Mouse (Mus musculus): ENCODE results near the gene Runx2. TPM values are rescaled to one million over a fixed set of nuclear protein-coding genes. Genes with fewer than 3 reads are reported as not detected.

The Runx2 gene
- polyA plus RNA-seq, 1 experiment from 2014 or later, result 4.0 TPM

GRCm38 (mm10) chr17:44610828-44611227 lies 203.8 kb downstream of the Runx2 start:
- H3K27me3 ChIP-seq (ENCODE audit: insufficient read depth, low read length), result no peaks in the 10 kb centered on the region
- 62% methylated on average over 6 of the region's 6 CpGs for WGBS
- no peak overlapping the region for H3K9ac ChIP-seq (ENCODE audit: low read depth, low read length)
- H3K4me2 ChIP-seq (ENCODE audit: low read length), result no peak overlapping the region
- no peaks in the 10 kb centered on the region for H3K36me3 ChIP-seq (ENCODE audit: insufficient read depth, low read length)
- DNase-seq (ENCODE audit: low spot score) (no peak), ATAC-seq (replicated peaks; ENCODE audit: low FRiP score, low read depth) (no peak)
- no peaks in the 10 kb centered on the region for H3K9me3 ChIP-seq (replicated peaks; ENCODE audit: low read length)
- no peak overlapping the region for H3K27ac ChIP-seq
- H3K4me3 ChIP-seq (replicated peaks; ENCODE audit: low read depth, low read length), result no peak overlapping the region
- no peak for TF ChIP-seq CTCF (IDR thresholded peaks at IDR 0.05; ENCODE audit: low read depth)
- H3K4me1 ChIP-seq (replicated peaks; ENCODE audit: insufficient read depth, low read length), result no peaks in the 10 kb centered on the region

GRCm38 (mm10) chr17:44609897-44610641 lies 204.5 kb downstream of the Runx2 start:
- DNase-seq (ENCODE audit: low spot score), result no peak
- Histone ChIP-seq H3K9ac (ENCODE audit: low read depth, low read length) (no peak overlapping the region), H3K9me3 (replicated peaks; ENCODE audit: low read length) (no peaks in the 10 kb centered on the region), H3K4me3 (replicated peaks; ENCODE audit: low read depth, low read length) (no peak overlapping the region), H3K36me3 (ENCODE audit: insufficient read depth, low read length) (no peaks in the 10 kb centered on the region), H3K4me2 (ENCODE audit: low read length) (no peak overlapping the region), H3K4me1 (replicated peaks; ENCODE audit: insufficient read depth, low read length) (no peaks in the 10 kb centered on the region), H3K27me3 (ENCODE audit: insufficient read depth, low read length) (no peaks in the 10 kb centered on the region), H3K27ac (no peak overlapping the region)
- ATAC-seq (replicated peaks; ENCODE audit: low FRiP score, low read depth), result no peak
- 55% methylated on average over 5 of the region's 5 CpGs for WGBS
- TF ChIP-seq CTCF (IDR thresholded peaks at IDR 0.05; ENCODE audit: low read depth), result no peak

GRCm38 (mm10) chr17:44609356-44609755 lies 205.2 kb downstream of the Runx2 start:
- Histone ChIP-seq H3K9ac (ENCODE audit: low read depth, low read length) (no peak overlapping the region), H3K9me3 (replicated peaks; ENCODE audit: low read length) (no peaks in the 10 kb centered on the region), H3K4me3 (replicated peaks; ENCODE audit: low read depth, low read length) (no peak overlapping the region), H3K4me1 (replicated peaks; ENCODE audit: insufficient read depth, low read length) (no peaks in the 10 kb centered on the region), H3K27me3 (ENCODE audit: insufficient read depth, low read length) (no peaks in the 10 kb centered on the region), H3K27ac (no peak overlapping the region), H3K36me3 (ENCODE audit: insufficient read depth, low read length) (no peaks in the 10 kb centered on the region), H3K4me2 (ENCODE audit: low read length) (no peak overlapping the region)
- no peak for ATAC-seq (replicated peaks; ENCODE audit: low FRiP score, low read depth)
- no peak for DNase-seq (ENCODE audit: low spot score)
- 82% methylated on average over 10 of the region's 10 CpGs for WGBS
- no peak for TF ChIP-seq CTCF (IDR thresholded peaks at IDR 0.05; ENCODE audit: low read depth)

- Histone ChIP-seq H3K36me3 (ENCODE audit: insufficient read depth, low read length) (no peaks in the 10 kb centered on the region), H3K27me3 (ENCODE audit: insufficient read depth, low read length) (no peaks in the 10 kb centered on the region), H3K27ac (no peak overlapping the region), H3K4me1 (replicated peaks; ENCODE audit: insufficient read depth, low read length) (no peaks in the 10 kb centered on the region), H3K4me3 (replicated peaks; ENCODE audit: low read depth, low read length) (no peak overlapping the region), H3K9ac (ENCODE audit: low read depth, low read length) (no peak overlapping the region), H3K4me2 (ENCODE audit: low read length) (no peak overlapping the region), H3K9me3 (replicated peaks; ENCODE audit: low read length) (no peaks in the 10 kb centered on the region)
- ATAC-seq (replicated peaks; ENCODE audit: low FRiP score, low read depth) (no peak), DNase-seq (ENCODE audit: low spot score) (no peak)
- no peak for TF ChIP-seq CTCF (IDR thresholded peaks at IDR 0.05; ENCODE audit: low read depth)
- 87% methylated on average over 4 of the region's 4 CpGs for whole genome bisulfite sequencing
Observed at GRCm38 (mm10) chr17:44608907-44609306, 205.7 kb downstream of the Runx2 start.

- TF ChIP-seq CTCF (IDR thresholded peaks at IDR 0.05; ENCODE audit: low read depth), result no peak
- no peaks in the 10 kb centered on the region for H3K4me1 ChIP-seq (replicated peaks; ENCODE audit: insufficient read depth, low read length)
- ATAC-seq (replicated peaks; ENCODE audit: low FRiP score, low read depth) (no peak), DNase-seq (ENCODE audit: low spot score) (no peak)
- no peak overlapping the region for H3K4me2 ChIP-seq (ENCODE audit: low read length)
- 83% methylated on average over 8 of the region's 8 CpGs for WGBS
- H3K27ac ChIP-seq, result no peak overlapping the region
- H3K36me3 ChIP-seq (ENCODE audit: insufficient read depth, low read length), result no peaks in the 10 kb centered on the region
- no peak overlapping the region for H3K9ac ChIP-seq (ENCODE audit: low read depth, low read length)
- H3K9me3 ChIP-seq (replicated peaks; ENCODE audit: low read length), result no peaks in the 10 kb centered on the region
- no peak overlapping the region for H3K4me3 ChIP-seq (replicated peaks; ENCODE audit: low read depth, low read length)
- H3K27me3 ChIP-seq (ENCODE audit: insufficient read depth, low read length), result no peaks in the 10 kb centered on the region
Observed at GRCm38 (mm10) chr17:44607383-44607782, 207.2 kb downstream of the Runx2 start.

- Histone ChIP-seq H3K27ac (no peak overlapping the region), H3K9ac (ENCODE audit: low read depth, low read length) (no peak overlapping the region)
- WGBS, result 83% methylated on average over 7 of the region's 7 CpGs
Observed at GRCm38 (mm10) chr17:44606245-44606644, 208.4 kb downstream of the Runx2 start.

More at GRCm38 (mm10) chr17:44606245-44606644, 208.4 kb downstream of the Runx2 start:
- H3K36me3 ChIP-seq (ENCODE audit: insufficient read depth, low read length), result no peaks in the 10 kb centered on the region
- DNase-seq (ENCODE audit: low spot score) (no peak), ATAC-seq (replicated peaks; ENCODE audit: low FRiP score, low read depth) (no peak)
- TF ChIP-seq CTCF (IDR thresholded peaks at IDR 0.05; ENCODE audit: low read depth), result no peak
- H3K4me2 ChIP-seq (ENCODE audit: low read length), result no peak overlapping the region
- H3K4me3 ChIP-seq (replicated peaks; ENCODE audit: low read depth, low read length), result no peak overlapping the region
- H3K4me1 ChIP-seq (replicated peaks; ENCODE audit: insufficient read depth, low read length), result 0 out of 2 replicates have a peak, but pooled peaks cover 2% of the 10 kb centered on the region
- H3K27me3 ChIP-seq (ENCODE audit: insufficient read depth, low read length), result no peaks in the 10 kb centered on the region
- H3K9me3 ChIP-seq (replicated peaks; ENCODE audit: low read length), result no peaks in the 10 kb centered on the region

Measured in kidney, postnatal 0 days (tissue).